Mouse (Mus musculus) bone marrow macrophage, adult 2 months (primary cell): ENCODE results near the gene Olfr1056.

Source experiments
- CTCF ChIP-seq: IDR thresholded peaks from 2 replicates; pipeline ENCODE4 v1.5.1; 2012; ENCODE audit warnings: low read depth, mild to moderate bottlenecking, low read length, moderate library complexity
- POLR2A ChIP-seq: IDR thresholded peaks from 2 replicates; pipeline ENCODE4 v1.6.1; 2012; ENCODE audit warnings: mild to moderate bottlenecking, low read depth, low read length, borderline replicate concordance

DNA sequence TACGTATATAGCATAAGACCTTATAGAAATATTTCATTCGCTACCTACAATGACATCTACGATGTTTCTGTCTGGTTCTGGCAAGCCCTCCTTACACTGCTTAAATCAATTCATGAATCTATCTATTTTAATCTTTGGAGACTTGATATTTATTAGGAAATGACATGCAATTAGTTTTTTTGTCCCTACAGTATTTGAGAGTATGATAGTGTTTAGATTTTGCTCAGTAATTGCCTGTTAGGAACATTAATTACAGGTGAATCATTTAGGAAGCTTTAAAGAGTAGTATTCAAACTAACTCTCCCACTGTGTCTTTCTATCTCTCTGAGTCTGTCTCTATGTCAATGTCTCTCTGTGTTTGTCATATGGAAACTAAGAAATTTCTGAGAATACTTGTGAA, 26.9 kb downstream of the Olfr1056 start, which contains the start of gene Olfr1054:
- TF ChIP-seq CTCF (no peak), POLR2A (no peak)
